Mouse (Mus musculus) liver, postnatal 0 days (tissue): ENCODE results near the gene Ppil2. TPM values are rescaled to one million over a fixed set of nuclear protein-coding genes. Genes with fewer than 3 reads are reported as not detected.

ENCODE experiments used
- ATAC-seq: fragments of 200-750 bp; cut with Nextera tagmentation; 2 replicates; pipeline ENCODE4 v1.8.0; 2017; ENCODE audit warnings: mild to moderate bottlenecking, moderate library complexity
- DNase-seq: peaks from one replicate; pipeline ENCODE4 v3.0.0-alpha.2; 2016
- H3K27ac ChIP-seq: fragments of 300-500 bp; sonication (generic); 2 replicates; pipeline ENCODE4 v1.5.1; 2014; ENCODE audit warnings: antibody characterized with exemption, moderate library complexity, mild to moderate bottlenecking, low read depth
- H3K27me3 ChIP-seq: fragments of 300-500 bp; sonication (generic); 2 replicates; pipeline ENCODE4 v1.6.1; 2014; ENCODE audit warnings: low read length, control low read depth, mixed read lengths; ENCODE audit not compliant: insufficient read depth
- H3K36me3 ChIP-seq: fragments of 300-500 bp; sonication (generic); replicated peaks from 2 replicates; pipeline ENCODE4 v1.6.1; 2014; ENCODE audit warnings: mild to moderate bottlenecking, control low read depth, low read length, moderate library complexity, mixed read lengths; ENCODE audit not compliant: insufficient read depth
- H3K4me1 ChIP-seq: fragments of 300-500 bp; sonication (generic); 2 replicates; pipeline ENCODE4 v1.6.1; 2014; ENCODE audit warnings: antibody characterized with exemption, mild to moderate bottlenecking, control low read depth; ENCODE audit not compliant: insufficient read depth
- H3K4me2 ChIP-seq: fragments of 300-500 bp; sonication (generic); 2 replicates; pipeline ENCODE4 v1.6.1; 2014; ENCODE audit warnings: low read depth, mild to moderate bottlenecking, low read length, moderate library complexity, mixed read lengths
- H3K4me3 ChIP-seq: fragments of 300-500 bp; sonication (generic); 2 replicates; pipeline ENCODE4 v1.5.1; 2014; ENCODE audit warnings: low read depth, low read length
- H3K9ac ChIP-seq: fragments of 300-500 bp; sonication (generic); replicated peaks from 2 replicates; pipeline ENCODE4 v1.6.1; 2014; ENCODE audit warnings: mild to moderate bottlenecking, moderate library complexity
- H3K9me3 ChIP-seq: fragments of 300-500 bp; sonication (generic); 2 replicates; pipeline ENCODE4 v1.6.1; 2016; ENCODE audit warnings: mild to moderate bottlenecking, control low read depth, low read length, mixed read lengths
- CTCF ChIP-seq: sonication (generic); IDR thresholded peaks from 2 replicates; pipeline ENCODE4 v1.5.1; 2016; ENCODE audit warnings: antibody characterized with exemption, low read depth
- EP300 ChIP-seq: IDR thresholded peaks from 2 replicates; pipeline ENCODE4 v1.6.1; 2016; ENCODE audit warnings: antibody characterized with exemption, low read depth, mild to moderate bottlenecking
- WGBS: fragments of 180-500 bp; shearing (Covaris S2); extraction: QIAGEN DNeasy Blood & Tissue Kit; methylation state at CpG from one replicate; pipeline ENCODE4 v1.1.7; 2014; ENCODE audit not compliant: insufficient replicate concordance; 5-methylcytosine and 5-hydroxymethylcytosine counted together
- polyA plus RNA-seq: library from polyadenylated mRNA; unstranded; fragments of >200 nt; fragmentation: Nextera tagmentation; extraction: Ambion mirVana; gene quantifications from 2 replicates; pipeline ENCODE4 v1.2.1, GENCODE M21; 2015

Ppil2 gene
- polyA plus RNA-seq, 1 experiment from 2014 or later: 32.6 TPM

DNA sequence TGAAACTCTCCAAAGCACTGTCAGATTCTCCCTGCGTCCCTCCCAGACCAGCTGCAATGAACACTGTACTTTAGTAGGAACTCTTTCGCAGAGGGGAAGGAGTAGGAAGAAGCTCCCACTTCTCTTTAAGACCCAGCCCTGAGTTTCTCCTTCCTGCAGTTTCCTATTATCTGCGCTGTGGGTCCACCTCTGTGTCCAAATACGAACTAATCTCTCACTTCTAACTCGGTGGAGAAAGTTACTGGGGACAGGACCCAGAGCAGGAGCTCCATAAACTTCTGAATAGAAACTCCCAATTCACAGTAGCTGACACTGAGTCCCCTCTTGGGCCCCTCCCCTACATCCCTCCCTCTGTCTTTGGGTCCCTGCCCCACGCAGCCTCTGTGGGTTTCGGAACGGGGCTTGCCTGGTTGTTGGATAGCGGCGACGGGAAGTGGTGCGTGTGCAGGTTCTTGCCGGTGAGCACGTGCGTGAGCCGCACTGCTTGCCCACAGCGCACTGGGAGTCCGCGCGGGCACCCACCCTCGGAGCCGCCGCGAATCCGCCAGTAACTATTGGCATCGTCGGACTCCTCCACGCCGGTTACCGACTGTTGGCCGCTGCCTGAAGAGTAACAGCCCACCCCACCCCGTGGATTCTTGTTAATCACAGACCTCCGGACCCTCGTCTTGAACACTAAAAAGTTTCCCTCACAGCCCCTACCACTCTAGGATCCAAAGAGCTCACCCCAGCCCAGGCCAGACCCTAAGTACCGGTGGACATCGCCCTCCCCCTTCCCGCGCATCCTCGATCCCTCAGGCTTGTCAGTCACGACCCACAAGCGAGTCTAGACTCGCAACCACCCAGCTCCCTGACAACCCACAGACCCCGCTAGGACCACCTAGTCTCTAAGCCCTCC lies 20.4 kb upstream of the Ppil2 start:
- DNase-seq: peak; percentile 47

DNA sequence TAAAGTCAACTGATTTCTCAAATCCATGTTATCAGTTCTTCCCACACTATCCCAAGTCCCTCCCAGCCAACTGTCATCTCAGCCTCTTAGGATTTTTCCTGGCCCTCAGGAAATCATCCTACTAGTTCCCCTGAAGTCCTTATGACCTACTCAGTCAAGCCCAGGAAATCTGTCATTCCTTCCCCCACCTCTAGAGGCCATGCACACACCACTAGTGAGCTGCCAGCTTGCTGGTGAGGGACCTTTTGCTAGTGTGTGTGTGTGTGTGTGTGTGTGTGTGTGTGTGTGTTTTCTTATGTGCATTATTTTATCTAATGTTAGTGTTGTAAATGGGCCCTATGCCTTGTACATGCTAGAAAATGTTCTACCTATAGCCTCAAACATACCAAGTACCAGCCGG lies 16.2 kb upstream of the Ppil2 start:
- Histone ChIP-seq H3K27ac (no peak overlapping the region), H3K4me3 (no peak overlapping the region), H3K4me1 (peaks cover 27% of the 10 kb centered on the region), H3K9ac (no peak overlapping the region), H3K27me3 (no peaks in the 10 kb centered on the region), H3K36me3 (no peaks in the 10 kb centered on the region), H3K9me3 (no peaks in the 10 kb centered on the region), H3K4me2 (no peak overlapping the region)
- TF ChIP-seq CTCF (peak; percentile 90), EP300 (no peak)
- 87% methylated on average over 1 of the region's 1 CpGs for WGBS
- ATAC-seq (no peak), DNase-seq (peak; percentile 60)

More for the DNA sequence above, 20.4 kb upstream of the Ppil2 start:
- Histone ChIP-seq H3K36me3 (no peaks in the 10 kb centered on the region), H3K4me1 (peaks cover 11% of the 10 kb centered on the region; the same call in 1 of the 2 replicates), H3K4me2 (peak overlapping the region; percentile 96), H3K9me3 (no peaks in the 10 kb centered on the region), H3K9ac (peak overlapping the region; percentile 72), H3K27ac (no peak overlapping the region), H3K27me3 (no peaks in the 10 kb centered on the region), H3K4me3 (peak overlapping the region; percentile 68)
- WGBS: 3% methylated on average over 43 of the region's 43 CpGs
- TF ChIP-seq CTCF (peak; percentile 66; the same call in 1 of the 2 replicates), EP300 (no peak)
- no peak for ATAC-seq

DNA sequence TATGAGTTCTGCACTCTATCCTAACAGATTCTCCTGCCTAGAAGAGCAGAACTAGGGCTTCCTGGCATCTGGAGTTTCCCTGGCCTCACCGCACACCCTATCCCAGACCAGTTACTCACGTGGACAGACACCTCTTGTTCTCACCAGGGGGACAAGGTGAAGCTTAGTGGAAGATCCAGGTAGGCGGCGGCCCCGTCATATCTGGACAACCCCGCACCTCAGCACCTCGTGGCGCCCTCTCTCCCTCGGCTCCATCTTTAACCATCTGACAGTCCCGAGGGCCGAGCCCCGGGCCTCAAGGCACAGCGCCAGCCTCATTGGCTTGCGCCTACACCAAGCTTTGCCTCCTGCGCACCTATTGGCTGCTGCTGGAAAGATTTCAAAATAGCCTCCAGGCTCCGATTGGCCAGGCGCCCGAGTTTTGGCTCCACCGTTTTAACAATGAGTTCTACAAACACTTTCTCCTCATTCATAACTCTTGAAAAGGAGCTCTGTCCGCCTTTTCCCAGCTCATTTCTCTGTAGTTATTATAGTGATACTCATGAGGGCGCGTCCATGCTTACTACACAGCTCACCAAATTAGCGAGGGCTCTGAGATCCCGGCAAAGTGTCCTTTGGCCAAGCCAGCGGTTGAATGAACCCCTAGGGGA lies 13.9 kb upstream of the Ppil2 start, which contains the start of gene 2610318N02Rik:
2610318N02Rik (minus strand) TSS at position 297 of the 650 bp plus-strand sequence.
- H3K27me3 ChIP-seq: no peaks in the 10 kb centered on the region
- H3K4me3 ChIP-seq: peak within 1 kb of the TSS; percentile 50
- H3K9ac ChIP-seq: peak within 1 kb of the TSS; percentile 58
- TF ChIP-seq CTCF (no peak), EP300 (no peak)
- ATAC-seq (peak; percentile 98), DNase-seq (peak; percentile 87)
- H3K9me3 ChIP-seq: no peaks in the 10 kb centered on the region
- H3K27ac ChIP-seq: no peak within 1 kb of the TSS
- peaks cover 21% of the 10 kb centered on the region for H3K4me1 ChIP-seq
- H3K4me2 ChIP-seq: peak within 1 kb of the TSS; percentile 75
- no peaks in the 10 kb centered on the region for H3K36me3 ChIP-seq
- under 1% methylated on average over 25 of the region's 25 CpGs for WGBS

DNA sequence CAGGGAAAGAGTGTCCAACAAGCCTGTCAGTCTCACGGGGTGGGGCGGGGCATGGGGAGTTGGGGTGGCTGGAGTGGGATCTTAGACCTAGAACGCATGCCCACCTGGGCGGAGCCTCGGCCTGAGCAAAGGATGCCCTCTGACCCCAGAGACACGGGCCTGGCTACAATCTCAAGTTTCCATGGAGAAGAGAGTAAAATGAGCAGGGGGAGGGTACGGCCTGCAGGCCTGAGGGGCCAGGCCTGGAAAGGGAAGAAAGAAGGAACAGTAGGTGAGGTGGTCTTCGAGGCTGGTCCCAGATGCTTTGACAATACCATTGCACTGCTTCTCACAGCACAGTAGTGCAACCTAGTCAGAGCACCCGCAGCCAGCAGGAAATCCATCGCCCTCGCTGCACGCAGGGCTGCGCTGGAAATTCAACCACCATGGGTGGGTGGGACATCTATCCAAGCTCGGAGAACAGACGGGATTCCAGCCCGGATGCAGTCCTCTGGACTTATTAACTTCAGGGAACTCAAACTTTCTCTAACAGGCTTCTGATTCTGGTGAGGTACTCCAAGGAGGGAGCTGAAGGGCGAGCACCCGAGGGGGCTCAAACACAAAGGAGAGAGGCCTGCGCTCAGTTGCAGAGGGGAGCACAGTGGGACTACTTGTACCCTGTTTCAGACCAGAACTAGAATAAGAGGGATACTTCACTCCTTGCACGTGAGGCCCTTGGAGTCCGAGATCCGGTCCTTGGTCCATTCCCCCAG lies 13.2 kb upstream of the Ppil2 start:
- WGBS: 8% methylated on average over 22 of the region's 22 CpGs
- H3K27ac ChIP-seq: no peak overlapping the region
- H3K27me3 ChIP-seq: no peaks in the 10 kb centered on the region
- H3K4me2 ChIP-seq: peak overlapping the region; percentile 75
- no peak for DNase-seq
- no peak; the same call in 1 of the 2 replicates for ATAC-seq
- peak overlapping the region; percentile 58 for H3K9ac ChIP-seq
- peaks cover 21% of the 10 kb centered on the region for H3K4me1 ChIP-seq
- no peaks in the 10 kb centered on the region for H3K36me3 ChIP-seq
- no peaks in the 10 kb centered on the region for H3K9me3 ChIP-seq
- H3K4me3 ChIP-seq: peak overlapping the region; percentile 50
- TF ChIP-seq CTCF: no peak
- no peak for TF ChIP-seq EP300

DNA sequence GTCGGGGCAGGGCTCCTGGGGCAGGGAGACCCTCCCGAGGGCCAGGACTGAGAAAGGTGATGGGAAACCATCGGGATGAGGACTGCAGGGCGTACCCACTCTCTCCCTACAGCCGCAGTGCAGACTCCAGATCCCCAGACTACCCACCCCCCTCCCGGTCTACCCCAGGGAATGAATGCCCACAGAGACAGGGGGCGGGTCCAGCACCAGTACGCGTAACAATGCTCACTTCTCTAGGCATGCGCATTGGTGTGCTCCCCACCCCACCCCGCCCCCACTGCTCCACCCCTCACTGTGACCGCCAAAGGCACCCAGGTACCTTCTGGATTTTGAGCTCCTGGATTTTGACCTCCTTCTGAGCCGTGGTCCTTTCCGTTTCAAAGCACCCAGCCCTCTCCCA lies 10.5 kb upstream of the Ppil2 start:
- Histone ChIP-seq H3K4me2 (no peak overlapping the region), H3K36me3 (no peaks in the 10 kb centered on the region), H3K27me3 (no peaks in the 10 kb centered on the region), H3K4me1 (peaks cover 21% of the 10 kb centered on the region), H3K9me3 (no peaks in the 10 kb centered on the region), H3K27ac (no peak overlapping the region), H3K4me3 (no peak overlapping the region), H3K9ac (no peak overlapping the region)
- ATAC-seq (no peak), DNase-seq (no peak)
- TF ChIP-seq CTCF (no peak), EP300 (no peak)
- 83% methylated on average over 13 of the region's 14 CpGs for WGBS
